Mouse (Mus musculus) G1E-ER4 (cell line): ENCODE data around the gene Mcm5. TPM values are rescaled to one million over a fixed set of nuclear protein-coding genes. Genes with fewer than 3 reads are reported as not detected.
A peak's percentile ranks its signal among the peaks of the same experiment; 100 is the strongest.

Experiments
- GATA1 ChIP-seq: IDR thresholded peaks from one replicate; pipeline ENCODE4 v1.8.0; 2012; ENCODE audit warnings: low read length, inconsistent platforms
- polyA plus RNA-seq: library from polyadenylated mRNA; stranded (reverse); fragments of >175 nt; gene quantifications from 2 replicates; pipeline ENCODE4 v1.2.3, GENCODE M21; 2012

Mcm5 gene
- polyA plus RNA-seq, 1 experiment, result 131 TPM

- TF ChIP-seq GATA1, result no peak
Observed at GRCm38 (mm10) chr8:75086002-75086401, 23.4 kb upstream of the Mcm5 start.

- TF ChIP-seq GATA1, result no peak
Observed at GRCm38 (mm10) chr8:75087127-75087526, 22.2 kb upstream of the Mcm5 start.

GRCm38 (mm10) chr8:75088989-75089881 is 20.1 kb upstream of the Mcm5 start:
- peak; percentile 11 for TF ChIP-seq GATA1

- no peak for TF ChIP-seq GATA1
Observed at GRCm38 (mm10) chr8:75090781-75091365, 18.5 kb upstream of the Mcm5 start.

GRCm38 (mm10) chr8:75093399-75094156 is 15.8 kb upstream of the Mcm5 start, which contains the start of gene Hmox1:
Gene Hmox1, plus strand, starts transcription at chr8:75093621.
- no peak for TF ChIP-seq GATA1

GRCm38 (mm10) chr8:75102956-75103355 is 6.4 kb upstream of the Mcm5 start:
- TF ChIP-seq GATA1, result no peak

GRCm38 (mm10) chr8:75103376-75103878 is 5.9 kb upstream of the Mcm5 start:
- no peak for TF ChIP-seq GATA1

GRCm38 (mm10) chr8:75108527-75109235 is 688 bp upstream of the Mcm5 start:
- no peak for TF ChIP-seq GATA1

GRCm38 (mm10) chr8:75110093-75110492 is 724 bp downstream of the Mcm5 start:
- TF ChIP-seq GATA1, result no peak

GRCm38 (mm10) chr8:75118505-75118904 is 9.1 kb downstream of the Mcm5 start:
- no peak for TF ChIP-seq GATA1

- TF ChIP-seq GATA1, result no peak
Observed at GRCm38 (mm10) chr8:75119287-75119686, 9.9 kb downstream of the Mcm5 start.

- no peak for TF ChIP-seq GATA1
Observed at GRCm38 (mm10) chr8:75119747-75120146, 10.4 kb downstream of the Mcm5 start.

- no peak for TF ChIP-seq GATA1
Observed at GRCm38 (mm10) chr8:75127406-75127805, 18.0 kb downstream of the Mcm5 start.

- no peak for TF ChIP-seq GATA1
Observed at GRCm38 (mm10) chr8:75132485-75132884, 23.1 kb downstream of the Mcm5 start.

GRCm38 (mm10) chr8:75133399-75133798 is 24.0 kb downstream of the Mcm5 start:
- no peak for TF ChIP-seq GATA1
